Mouse (Mus musculus) neural tube, postnatal 0 days (tissue): ENCODE measurements around the gene Mapk1ip1l. TPM values are rescaled to one million over a fixed set of nuclear protein-coding genes. Genes with fewer than 3 reads are reported as not detected.

ENCODE experiments used
- polyA plus RNA-seq: library from polyadenylated mRNA; unstranded; fragments of >200 nt; fragmentation: Nextera tagmentation; extraction: Ambion mirVana; gene quantifications from 2 replicates; pipeline ENCODE4 v1.2.1, GENCODE M21; 2015

The Mapk1ip1l gene
- 24.0 and 25.9 TPM in 2 replicates for polyA plus RNA-seq

DNA sequence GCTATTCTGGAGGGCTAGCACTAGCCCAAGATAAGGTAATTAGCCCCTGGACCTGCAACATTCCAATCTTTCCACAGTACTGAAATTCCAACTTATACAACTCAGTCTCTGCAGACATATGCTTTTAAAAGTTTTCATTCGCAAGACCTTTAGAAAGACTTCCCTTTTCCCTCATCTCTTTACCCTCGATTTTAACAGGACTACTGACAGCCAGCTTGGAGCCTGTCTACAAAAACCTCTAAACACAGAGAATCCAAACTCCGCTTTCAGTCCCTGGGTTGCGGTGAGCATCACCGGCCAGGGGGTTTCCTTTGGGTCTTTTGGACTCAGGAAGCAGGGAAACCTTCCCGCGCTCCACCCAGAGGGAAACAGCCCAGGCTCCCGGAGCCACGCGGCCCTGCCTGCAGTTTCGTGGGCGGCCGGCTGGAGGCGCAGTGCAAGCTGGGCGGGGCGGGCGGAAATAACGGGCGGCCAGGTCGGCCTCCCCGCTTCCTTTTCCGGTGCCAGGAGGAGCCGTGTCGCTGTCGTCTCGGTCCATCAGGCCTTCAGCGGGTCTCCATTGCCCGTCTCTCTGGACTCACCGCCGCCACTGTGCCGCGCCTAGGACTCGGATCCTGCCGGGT, at the start of gene Mapk1ip1l:
Mapk1ip1l (plus strand) TSS at position 482 of the 623 bp plus-strand sequence.

DNA sequence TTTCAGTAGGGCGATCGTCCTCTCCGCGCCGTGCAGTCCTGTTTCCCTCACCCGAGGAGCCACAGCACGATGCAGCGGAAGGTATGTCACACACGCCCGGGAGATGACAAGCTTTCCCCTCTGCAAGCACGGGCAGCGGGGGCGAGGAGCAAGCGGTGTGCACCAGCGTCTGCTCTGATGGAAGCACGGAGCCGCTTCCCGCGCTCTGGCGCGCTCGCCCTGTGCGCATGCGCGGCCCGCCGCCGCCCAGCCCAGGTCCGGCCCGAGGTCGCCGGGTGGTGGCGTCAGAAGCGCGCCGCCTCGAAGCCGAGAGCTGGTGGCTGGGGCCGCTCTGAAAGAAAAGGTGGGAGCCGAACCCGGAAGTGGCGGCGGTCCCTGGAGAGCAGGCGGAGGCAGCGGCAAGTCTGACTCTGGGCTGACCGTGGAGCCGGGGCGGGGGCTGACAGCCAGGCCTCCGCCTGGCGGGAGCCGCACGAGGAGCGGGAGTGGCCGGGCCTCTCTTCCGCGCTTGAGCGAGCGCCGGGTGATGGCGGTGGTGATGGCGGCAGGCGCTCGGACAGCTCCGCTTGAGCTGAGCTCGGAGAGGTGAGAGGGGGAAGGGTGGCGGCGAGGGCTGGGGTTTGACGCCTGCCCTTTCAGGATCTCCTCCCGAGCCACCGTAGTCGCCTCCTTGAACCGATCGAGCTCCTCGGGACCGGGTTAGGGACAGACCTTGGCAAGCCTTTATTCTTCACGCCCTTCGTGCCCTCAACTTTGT, 21.3 kb upstream of the Mapk1ip1l start, which contains the start of the genes Wdhd1 and Socs4:
Wdhd1 (minus strand) TSS at position 221 of the 757 bp plus-strand sequence.
Socs4 (plus strand) TSS at position 295 of the 757 bp plus-strand sequence.

DNA sequence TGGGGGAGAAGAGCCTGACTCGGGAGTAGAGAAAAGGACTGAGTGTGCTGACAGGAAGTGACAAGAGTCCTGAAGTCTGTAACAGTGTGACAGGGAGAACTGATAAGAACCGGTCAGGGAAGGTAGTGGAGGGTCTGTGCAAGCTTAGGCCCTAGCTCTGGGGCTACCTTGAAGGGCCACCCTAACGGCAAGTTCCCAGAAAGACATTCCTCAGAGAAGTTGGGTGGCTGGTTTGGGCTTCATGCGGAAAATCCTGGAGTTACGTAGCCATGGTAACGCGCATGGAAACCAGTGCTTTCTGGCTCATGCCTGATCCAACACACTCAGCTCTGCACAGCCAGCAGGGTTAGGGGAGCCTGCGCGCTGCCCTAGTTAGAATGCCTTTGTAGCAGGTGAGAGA, 69.4 kb downstream of the Mapk1ip1l start, which contains the start of gene Lgals3:
Lgals3 (plus strand) TSS at position 291 of the 400 bp plus-strand sequence.

Other genes with a start within 250 kb of the Mapk1ip1l start
- 2.0 and 2.3 TPM in 2 replicates for gene Gch1, start 108.9 kb upstream of the Mapk1ip1l start, polyA plus RNA-seq
- 7.0 and 7.9 TPM in 2 replicates for gene Wdhd1, start 21.4 kb upstream of the Mapk1ip1l start, polyA plus RNA-seq
- 1.6 and 1.9 TPM in 2 replicates for gene Socs4, start 21.3 kb upstream of the Mapk1ip1l start, polyA plus RNA-seq
- 5.2 and 8.7 TPM in 2 replicates for gene Lgals3, start 69.5 kb downstream of the Mapk1ip1l start, polyA plus RNA-seq
- 2.3 and 3.2 TPM in 2 replicates for gene Dlgap5, start 120.1 kb downstream of the Mapk1ip1l start, polyA plus RNA-seq
- gene Fbxo34, start 152.2 kb downstream of the Mapk1ip1l start, polyA plus RNA-seq, result 33.2 and 35.0 TPM in 2 replicates